Mouse (Mus musculus) MEL (cell line): ENCODE measurements around the gene Adtrp. TPM values are rescaled to one million over a fixed set of nuclear protein-coding genes. Genes with fewer than 3 reads are reported as not detected.

Experiments used
- DNase-seq: peaks from one replicate; pipeline ENCODE4 v3.0.0; 2011; ENCODE audit warnings: low read depth, low spot score
- H3K27ac ChIP-seq: 2 replicates; pipeline ENCODE4 v1.5.1; 2012; ENCODE audit warnings: low read depth, mild to moderate bottlenecking, control low read depth, low read length, moderate library complexity; ENCODE audit not compliant: control insufficient read depth
- H3K27me3 ChIP-seq, 2 experiments: fragments of 150-350 bp in 1 of 2; sonication (generic) in 1 of 2; 2 replicates each; pipeline ENCODE4 v1.6.1; 2012; ENCODE audit warnings: low read length in 2 of 2, mild to moderate bottlenecking in 2 of 2, improper control_type of control experiment in 1 of 2, moderate library complexity in 1 of 2; ENCODE audit not compliant: insufficient read depth in 2 of 2, control insufficient read depth in 1 of 2
- H3K36me3 ChIP-seq, 2 experiments: 2 replicates each; pipeline ENCODE4 v1.6.1; 2012 to 2014; ENCODE audit warnings: low read length in 2 of 2, improper control_type of control experiment in 1 of 2, inconsistent platforms in 1 of 2, mild to moderate bottlenecking in 1 of 2; ENCODE audit not compliant: insufficient read depth in 2 of 2, control insufficient read depth in 1 of 2
- H3K4me1 ChIP-seq, 2 experiments: fragments of 150-350 bp in 1 of 2; sonication (generic) in 1 of 2; 2 replicates each; pipeline ENCODE4 v1.6.1; 2012; ENCODE audit warnings: low read length in 2 of 2, improper control_type of control experiment in 1 of 2, mild to moderate bottlenecking in 1 of 2; ENCODE audit not compliant: insufficient read depth in 2 of 2, control insufficient read depth in 1 of 2
- H3K4me3 ChIP-seq, 2 experiments: fragments of 150-350 bp in 1 of 2; sonication (generic) in 1 of 2; 2 replicates each; pipeline ENCODE4 v1.5.1; 2012; ENCODE audit warnings: low read depth in 2 of 2, low read length in 2 of 2, mild to moderate bottlenecking in 2 of 2, moderate library complexity in 2 of 2, control low read depth in 1 of 2, improper control_type of control experiment in 1 of 2; ENCODE audit not compliant: control insufficient read depth in 1 of 2, insufficient read depth in 1 of 2
- H3K79me2 ChIP-seq: 2 replicates; pipeline ENCODE4 v1.6.1; 2012; ENCODE audit warnings: mild to moderate bottlenecking, low read length, moderate library complexity; ENCODE audit not compliant: control insufficient read depth, poor library complexity, insufficient read depth
- H3K9ac ChIP-seq: 2 replicates; pipeline ENCODE4 v1.6.1; 2012; ENCODE audit warnings: low read depth, mild to moderate bottlenecking, control low read depth, low read length, moderate library complexity; ENCODE audit not compliant: control insufficient read depth, poor library complexity, severe bottlenecking
- H3K9me3 ChIP-seq: fragments of 150-350 bp; sonication (generic); replicated peaks from 2 replicates; pipeline ENCODE4 v1.6.1; 2012; ENCODE audit warnings: mild to moderate bottlenecking, low read length, improper control_type of control experiment, moderate library complexity; ENCODE audit not compliant: insufficient read depth
- BHLHE40 ChIP-seq: IDR thresholded peaks from 2 replicates; pipeline ENCODE4 v1.6.1; 2012; ENCODE audit warnings: low read depth, mild to moderate bottlenecking, inconsistent platforms, low read length, improper control_type of control experiment, borderline replicate concordance
- CHD1 ChIP-seq: IDR thresholded peaks from 2 replicates; pipeline ENCODE4 v1.6.1; 2012; ENCODE audit warnings: low read depth, mild to moderate bottlenecking, inconsistent platforms, low read length, improper control_type of control experiment
- CHD2 ChIP-seq: IDR thresholded peaks from 2 replicates; pipeline ENCODE4 v1.6.1; 2011; ENCODE audit warnings: low read length, improper control_type of control experiment
- E2F4 ChIP-seq: IDR thresholded peaks from 2 replicates; pipeline ENCODE4 v1.6.1; 2011; ENCODE audit warnings: low read depth, low read length, improper control_type of control experiment, borderline replicate concordance
- ELF1 ChIP-seq: IDR thresholded peaks from 2 replicates; pipeline ENCODE4 v1.6.1; 2014; ENCODE audit warnings: low read depth, mild to moderate bottlenecking, inconsistent platforms, low read length, improper control_type of control experiment, moderate library complexity
- EP300 ChIP-seq, 2 experiments: IDR thresholded peaks; 2 replicates each; pipeline ENCODE4 v1.6.1; 2011; ENCODE audit warnings: improper control_type of control experiment in 2 of 2, low read length in 2 of 2, low read depth in 1 of 2, mild to moderate bottlenecking in 1 of 2
- GATA1 ChIP-seq: IDR thresholded peaks from 2 replicates; pipeline ENCODE4 v1.6.1; 2011; ENCODE audit warnings: low read depth, low read length, improper control_type of control experiment
- HCFC1 ChIP-seq: IDR thresholded peaks from 2 replicates; pipeline ENCODE4 v1.6.1; 2012; ENCODE audit warnings: low read depth, mild to moderate bottlenecking, inconsistent platforms, low read length, improper control_type of control experiment, moderate library complexity
- JUND ChIP-seq: IDR thresholded peaks from 2 replicates; pipeline ENCODE4 v1.6.1; 2011; ENCODE audit warnings: low read depth, mild to moderate bottlenecking, improper control_type of control experiment, low read length
- KAT2A ChIP-seq: conservative IDR thresholded peaks from 2 replicates; pipeline ENCODE4 v1.6.1; 2012; ENCODE audit warnings: low read depth, low read length, improper control_type of control experiment, inconsistent platforms
- MAFK ChIP-seq: IDR thresholded peaks from 2 replicates; pipeline ENCODE4 v1.6.1; 2011; ENCODE audit warnings: low read depth, mild to moderate bottlenecking, low read length, improper control_type of control experiment, borderline replicate concordance
- MAX ChIP-seq: IDR thresholded peaks from 2 replicates; pipeline ENCODE4 v1.6.1; 2011; ENCODE audit warnings: low read length, improper control_type of control experiment
- MAZ ChIP-seq: IDR thresholded peaks from 2 replicates; pipeline ENCODE4 v1.6.1; 2012; ENCODE audit warnings: low read depth, mild to moderate bottlenecking, inconsistent platforms, low read length, improper control_type of control experiment
- MEF2A ChIP-seq: IDR thresholded peaks from 2 replicates; pipeline ENCODE4 v1.6.1; 2014; ENCODE audit warnings: low read depth, mild to moderate bottlenecking, inconsistent platforms, low read length, improper control_type of control experiment; ENCODE audit not compliant: poor library complexity, insufficient replicate concordance, severe bottlenecking; ENCODE audit errors: extremely low read depth
- MYB ChIP-seq: IDR thresholded peaks from 2 replicates; pipeline ENCODE4 v1.6.1; 2011; ENCODE audit warnings: mild to moderate bottlenecking, low read depth, low read length, improper control_type of control experiment
- NELFE ChIP-seq: IDR thresholded peaks from 2 replicates; pipeline ENCODE4 v1.6.1; 2011; ENCODE audit warnings: low read depth, low read length, improper control_type of control experiment
- NRF1 ChIP-seq: IDR thresholded peaks from 2 replicates; pipeline ENCODE4 v1.6.1; 2014; ENCODE audit warnings: low read depth, mild to moderate bottlenecking, inconsistent platforms, low read length, improper control_type of control experiment, moderate library complexity; ENCODE audit not compliant: poor library complexity, insufficient read depth, severe bottlenecking
- POLR2AphosphoS2 ChIP-seq: IDR thresholded peaks from 2 replicates; pipeline ENCODE4 v1.6.1; 2011; ENCODE audit warnings: low read length, improper control_type of control experiment
- POLR2AphosphoS5 ChIP-seq: IDR thresholded peaks from 2 replicates; pipeline ENCODE4 v1.6.1; 2012; ENCODE audit warnings: low read depth, borderline replicate concordance, mild to moderate bottlenecking, inconsistent platforms, low read length, moderate library complexity, mixed read lengths
- RCOR1 ChIP-seq: IDR thresholded peaks from 2 replicates; pipeline ENCODE4 v1.6.1; 2012; ENCODE audit warnings: low read depth, mild to moderate bottlenecking, inconsistent platforms, low read length, improper control_type of control experiment
- SIN3A ChIP-seq: IDR thresholded peaks from 2 replicates; pipeline ENCODE4 v1.6.1; 2012; ENCODE audit warnings: low read length, improper control_type of control experiment, inconsistent platforms
- SMC3 ChIP-seq: IDR thresholded peaks from 2 replicates; pipeline ENCODE4 v1.6.1; 2011; ENCODE audit warnings: low read depth, low read length, improper control_type of control experiment
- TCF12 ChIP-seq: IDR thresholded peaks from 2 replicates; pipeline ENCODE4 v1.6.1; 2014; ENCODE audit warnings: low read depth, mild to moderate bottlenecking, inconsistent platforms, low read length, improper control_type of control experiment, moderate library complexity
- UBTF ChIP-seq: IDR thresholded peaks from 2 replicates; pipeline ENCODE4 v1.6.1; 2012; ENCODE audit warnings: low read depth, mild to moderate bottlenecking, inconsistent platforms, low read length, improper control_type of control experiment, moderate library complexity, borderline replicate concordance; ENCODE audit not compliant: insufficient read depth
- ZNF384 ChIP-seq: IDR thresholded peaks from 2 replicates; pipeline ENCODE4 v1.6.1; 2012; ENCODE audit warnings: low read depth, mild to moderate bottlenecking, inconsistent platforms, low read length, improper control_type of control experiment
- polyA plus RNA-seq, 2 experiments: library from polyadenylated mRNA; stranded (reverse) in 1 of 2; unstranded in 1 of 2; fragments of >175 nt in 1 of 2; fragments of >200 nt in 1 of 2; gene quantifications; 2 replicates each; pipeline versions ENCODE4 v1.2.1 to v1.2.4; 2012; ENCODE audit warnings: low replicate concordance in 2 of 2, low read depth in 1 of 2; ENCODE audit not compliant: insufficient read length in 2 of 2, insufficient read depth in 1 of 2, missing spikeins in 1 of 2
- total RNA-seq: library from RNA; depleted of rRNA; stranded (reverse); fragments of 300-350 nt; gene quantifications from 2 replicates; pipeline ENCODE4 v1.2.3, GENCODE M21; 2012

Gene Adtrp
- total and polyA plus RNA-seq, 3 experiments = not detected

DNA sequence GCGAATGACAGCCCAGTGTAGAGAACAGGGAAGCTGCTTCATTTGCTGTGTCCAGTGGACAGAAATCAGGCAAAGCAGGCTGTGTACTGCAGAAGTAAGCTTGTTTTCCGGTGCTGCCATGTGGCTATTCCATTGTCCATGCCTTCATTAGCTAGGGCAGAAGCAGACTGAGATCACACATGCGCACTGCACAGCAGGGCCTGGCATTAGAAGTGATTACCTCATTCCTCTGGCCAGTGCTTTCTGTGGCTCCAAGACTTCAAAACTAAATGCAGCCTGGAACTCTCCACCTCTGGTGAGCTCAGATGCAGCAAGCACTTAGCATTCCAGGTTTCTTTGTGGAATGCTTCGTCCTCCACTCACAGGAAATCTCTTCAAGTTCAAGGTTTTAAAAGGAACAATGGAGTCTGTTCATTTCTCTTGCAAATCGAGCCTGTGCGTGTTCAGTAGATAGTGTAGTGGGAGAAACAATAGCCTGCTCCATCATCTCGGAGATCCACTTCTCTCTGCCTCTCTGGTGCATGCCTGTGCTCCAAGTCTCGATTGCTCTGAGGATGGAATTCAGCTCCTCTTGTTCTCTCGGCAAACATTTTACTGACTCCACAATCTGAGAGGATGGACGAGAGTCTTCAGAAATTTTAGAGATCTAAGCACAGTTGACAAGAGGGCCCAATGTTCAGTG lies 109.7 kb downstream of the Adtrp start:
- H3K9me3 ChIP-seq = no peaks in the 10 kb centered on the region
- no peaks in the 10 kb centered on the region; a peak in 1 of 4 replicates for H3K27me3 ChIP-seq
- no peak overlapping the region for H3K4me3 ChIP-seq
- no peaks in the 10 kb centered on the region for H3K4me1 ChIP-seq
- H3K27ac ChIP-seq = no peak overlapping the region
- H3K9ac ChIP-seq = no peak overlapping the region
- DNase-seq = no peak
- H3K36me3 ChIP-seq = no peaks in the 10 kb centered on the region
- no peak for TF ChIP-seq TCF12
- TF ChIP-seq SIN3A = no peak
- TF ChIP-seq NRF1 = no peak
- no peak for TF ChIP-seq CHD2
- no peak for TF ChIP-seq MAZ
- TF ChIP-seq POLR2AphosphoS5 = no peak
- no peak for TF ChIP-seq MAFK
- TF ChIP-seq POLR2AphosphoS2 = no peak
- TF ChIP-seq HCFC1 = no peak
- TF ChIP-seq UBTF = no peak
- TF ChIP-seq SMC3 = no peak
- no peak for TF ChIP-seq GATA1
- no peak for TF ChIP-seq RCOR1
- TF ChIP-seq EP300 (IDR thresholded peaks at IDR 0.05; ENCODE audit: low read depth in 1 of 2, low read length in 2 of 2) = no peak
- no peaks in the 10 kb centered on the region for H3K79me2 ChIP-seq

DNA sequence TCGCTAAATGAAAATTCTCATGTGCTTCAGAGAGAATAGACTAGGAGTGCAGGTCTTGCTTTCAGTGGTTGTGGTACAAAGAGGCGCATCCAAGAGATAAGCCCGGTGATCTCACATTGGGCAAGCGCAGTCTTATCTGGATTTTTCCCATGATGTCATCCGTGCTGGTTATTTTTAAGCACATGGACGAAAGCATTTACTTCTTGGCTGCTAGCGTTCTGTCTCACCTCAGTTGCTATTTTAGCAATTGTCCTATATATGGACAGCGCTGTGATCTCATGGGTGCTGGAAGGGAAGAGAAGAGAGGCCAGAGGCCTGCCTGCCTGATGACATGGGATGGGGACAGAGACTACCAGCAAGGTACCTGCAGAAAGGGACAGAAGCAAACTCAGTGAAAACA lies 117.8 kb downstream of the Adtrp start:
- Histone ChIP-seq H3K36me3 (no peaks in the 10 kb centered on the region), H3K27me3 (no peaks in the 10 kb centered on the region; a peak in 1 of 4 replicates), H3K9ac (no peak overlapping the region), H3K79me2 (no peaks in the 10 kb centered on the region), H3K4me3 (no peak overlapping the region), H3K27ac (no peak overlapping the region), H3K4me1 (no peaks in the 10 kb centered on the region), H3K9me3 (no peaks in the 10 kb centered on the region)
- no peak for TF ChIP-seq JUND
- no peak for TF ChIP-seq HCFC1
- TF ChIP-seq POLR2AphosphoS2 = no peak
- no peak for TF ChIP-seq NELFE
- TF ChIP-seq CHD1 = no peak
- no peak for TF ChIP-seq KAT2A
- no peak for TF ChIP-seq ELF1
- TF ChIP-seq MAFK = no peak
- TF ChIP-seq MAX = no peak
- no peak for TF ChIP-seq ZNF384
- no peak for TF ChIP-seq CHD2
- TF ChIP-seq BHLHE40 = no peak
- no peak for TF ChIP-seq MEF2A
- no peak for TF ChIP-seq E2F4
- no peak for TF ChIP-seq RCOR1
- TF ChIP-seq MYB = no peak
- DNase-seq = no peak
